Mouse (Mus musculus) forebrain, embryonic 14.5 days (tissue): Measurements from ENCODE around the gene Serpinb7. TPM values are rescaled to one million over a fixed set of nuclear protein-coding genes. Genes with fewer than 3 reads are reported as not detected.
A peak's percentile ranks its signal among the peaks of the same experiment; 100 is the strongest.

Source experiments
- ATAC-seq: fragments of 200-750 bp; cut with Nextera tagmentation; 2 replicates; pipeline ENCODE4 v1.8.0; 2017; ENCODE audit warnings: mild to moderate bottlenecking, moderate library complexity
- DNase-seq: peaks from one replicate; pipeline ENCODE4 v3.0.0-alpha.2; 2015; ENCODE audit warnings: low spot score
- H3K27ac ChIP-seq: fragments of 300-500 bp; sonication (generic); 2 replicates; pipeline ENCODE4 v1.5.1; 2014; ENCODE audit warnings: low read depth, mild to moderate bottlenecking, control low read depth, low read length, moderate library complexity
- H3K27me3 ChIP-seq: fragments of 300-500 bp; sonication (generic); replicated peaks from 2 replicates; pipeline ENCODE4 v1.6.1; 2014; ENCODE audit warnings: low read length, control low read depth, mixed read lengths; ENCODE audit not compliant: control insufficient read depth, insufficient read depth
- H3K36me3 ChIP-seq: fragments of 300-500 bp; sonication (generic); 2 replicates; pipeline ENCODE4 v1.6.1; 2014; ENCODE audit warnings: low read length, control low read depth; ENCODE audit not compliant: control insufficient read depth, insufficient read depth
- H3K4me1 ChIP-seq: fragments of 300-500 bp; sonication (generic); 2 replicates; pipeline ENCODE4 v1.6.1; 2014; ENCODE audit warnings: antibody characterized with exemption, low read length, control low read depth; ENCODE audit not compliant: control insufficient read depth, insufficient read depth
- H3K4me2 ChIP-seq: fragments of 300-500 bp; sonication (generic); 2 replicates; pipeline ENCODE4 v1.6.1; 2014; ENCODE audit warnings: mild to moderate bottlenecking, control low read depth, low read length
- H3K4me3 ChIP-seq: fragments of 300-500 bp; sonication (generic); 2 replicates; pipeline ENCODE4 v1.5.1; 2014; ENCODE audit warnings: low read depth, low read length, control low read depth
- H3K9ac ChIP-seq: fragments of 300-500 bp; sonication (generic); 2 replicates; pipeline ENCODE4 v1.6.1; 2014; ENCODE audit warnings: mild to moderate bottlenecking, low read length, control low read depth, moderate library complexity
- H3K9me3 ChIP-seq: fragments of 300-500 bp; sonication (generic); replicated peaks from 2 replicates; pipeline ENCODE4 v1.6.1; 2016; ENCODE audit warnings: low read length, control low read depth, mixed read lengths; ENCODE audit not compliant: control insufficient read depth
- WGBS: fragments of 180-500 bp; shearing (Covaris S2); extraction: QIAGEN DNeasy Blood & Tissue Kit; methylation state at CpG from one replicate; pipeline ENCODE4 v1.1.7; 2014; 5-methylcytosine and 5-hydroxymethylcytosine counted together
- polyA plus RNA-seq: library from polyadenylated mRNA; unstranded; fragments of >200 nt; fragmentation: Nextera tagmentation; extraction: Ambion mirVana; gene quantifications from 2 replicates; pipeline ENCODE4 v1.2.1, GENCODE M21; 2014

Serpinb7 gene
- polyA plus RNA-seq, result not detected in 2 replicates

- Histone ChIP-seq H3K4me2 (no peak within 1 kb of the TSS), H3K36me3 (no peaks in the 10 kb centered on the region), H3K27me3 (no peaks in the 10 kb centered on the region), H3K4me3 (no peak within 1 kb of the TSS), H3K9me3 (no peaks in the 10 kb centered on the region), H3K27ac (no peak within 1 kb of the TSS), H3K9ac (no peak within 1 kb of the TSS), H3K4me1 (no peaks in the 10 kb centered on the region)
- WGBS, result 89% methylated on average over 3 of the region's 3 CpGs
- no peak for DNase-seq
- ATAC-seq, result no peak
Observed at GRCm38 (mm10) chr1:107399355-107399754, at the start of gene Serpinb7. TSS of gene Serpinb7 (plus strand) at chr1:107399655.

GRCm38 (mm10) chr1:107350392-107350791, 49.1 kb upstream of the Serpinb7 start:
- no peak for ATAC-seq
- Histone ChIP-seq H3K4me2 (no peak overlapping the region), H3K36me3 (no peaks in the 10 kb centered on the region), H3K9me3 (no peaks in the 10 kb centered on the region), H3K27ac (no peak overlapping the region), H3K27me3 (no peaks in the 10 kb centered on the region), H3K4me3 (no peak overlapping the region), H3K9ac (no peak overlapping the region), H3K4me1 (no peaks in the 10 kb centered on the region)
- WGBS, result 58% methylated on average over 3 of the region's 3 CpGs
- DNase-seq, result no peak

GRCm38 (mm10) chr1:107351115-107351514, 48.3 kb upstream of the Serpinb7 start:
- no peaks in the 10 kb centered on the region for H3K36me3 ChIP-seq
- H3K4me3 ChIP-seq, result no peak overlapping the region
- no peak for DNase-seq
- no peaks in the 10 kb centered on the region for H3K4me1 ChIP-seq
- H3K4me2 ChIP-seq, result no peak overlapping the region
- no peak for ATAC-seq
- H3K27me3 ChIP-seq, result no peaks in the 10 kb centered on the region
- no peak overlapping the region for H3K27ac ChIP-seq
- H3K9ac ChIP-seq, result no peak overlapping the region
- no peaks in the 10 kb centered on the region for H3K9me3 ChIP-seq
- WGBS, result 78% methylated on average over 2 of the region's 2 CpGs

DNA sequence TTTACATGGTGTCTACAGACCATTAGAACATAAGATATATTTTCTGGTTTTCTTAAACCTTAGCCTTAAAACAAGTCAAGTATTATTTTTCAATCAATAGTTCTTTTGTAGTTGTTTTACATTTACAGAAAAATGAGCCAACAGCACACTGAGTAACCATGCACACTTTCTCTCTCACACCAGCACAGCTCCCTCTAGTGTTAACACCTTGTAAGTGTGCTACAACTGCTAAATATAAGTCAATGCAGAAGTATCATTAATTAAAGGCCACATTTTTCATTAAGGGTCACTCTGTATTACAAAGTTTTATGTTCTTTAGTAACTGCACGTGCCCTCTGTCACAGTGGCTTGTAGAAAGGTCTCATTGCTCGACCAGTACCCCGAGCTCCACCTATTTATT, 46.4 kb upstream of the Serpinb7 start:
- ATAC-seq (no peak), DNase-seq (peak; percentile 5)
- no peak overlapping the region for H3K27ac ChIP-seq
- no peaks in the 10 kb centered on the region for H3K4me1 ChIP-seq
- H3K36me3 ChIP-seq, result no peaks in the 10 kb centered on the region
- no peaks in the 10 kb centered on the region for H3K9me3 ChIP-seq
- no peaks in the 10 kb centered on the region for H3K27me3 ChIP-seq
- no peak overlapping the region for H3K4me2 ChIP-seq
- H3K9ac ChIP-seq, result no peak overlapping the region
- H3K4me3 ChIP-seq, result no peak overlapping the region
- WGBS, result 44% methylated on average over 3 of the region's 3 CpGs

DNA sequence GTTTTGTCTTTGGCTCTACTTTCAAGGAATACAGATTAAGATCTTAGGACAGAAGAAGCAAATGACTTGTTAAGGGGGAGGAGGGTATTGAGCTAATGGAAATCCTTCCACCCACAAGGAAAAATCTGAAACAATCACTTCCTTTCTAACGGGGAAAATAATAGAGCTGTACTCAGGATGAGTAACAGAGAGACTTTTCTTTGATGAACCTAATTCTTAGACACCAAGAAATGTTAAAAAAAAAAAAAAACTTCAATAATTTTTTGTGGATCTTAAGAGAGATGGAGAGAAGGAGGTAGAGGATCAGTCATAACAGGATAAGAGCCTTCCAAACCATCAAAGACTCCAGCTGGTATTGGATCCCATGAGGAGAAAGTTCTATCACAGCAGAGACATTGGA, 38.6 kb upstream of the Serpinb7 start, which contains the start of gene Serpinb11:
Gene Serpinb11 (plus strand): TSS at position 301 of the 400 bp plus-strand sequence.
- DNase-seq (no peak), ATAC-seq (no peak)
- Histone ChIP-seq H3K36me3 (no peaks in the 10 kb centered on the region), H3K27me3 (no peaks in the 10 kb centered on the region), H3K9me3 (no peaks in the 10 kb centered on the region), H3K4me2 (no peak within 1 kb of the TSS), H3K4me3 (no peak within 1 kb of the TSS), H3K27ac (no peak within 1 kb of the TSS), H3K9ac (no peak within 1 kb of the TSS), H3K4me1 (no peaks in the 10 kb centered on the region)
- WGBS, result 30% methylated on average over 1 of the region's 1 CpGs

- H3K36me3 ChIP-seq, result no peaks in the 10 kb centered on the region
- no peak overlapping the region for H3K4me2 ChIP-seq
- H3K27ac ChIP-seq, result no peak overlapping the region
- DNase-seq (no peak), ATAC-seq (no peak)
- no peak overlapping the region for H3K4me3 ChIP-seq
- H3K9ac ChIP-seq, result no peak overlapping the region
- WGBS, result 66% methylated on average over 7 of the region's 7 CpGs
- H3K27me3 ChIP-seq, result no peaks in the 10 kb centered on the region
- no peaks in the 10 kb centered on the region for H3K4me1 ChIP-seq
- no peaks in the 10 kb centered on the region for H3K9me3 ChIP-seq
Observed at GRCm38 (mm10) chr1:107365973-107366372, 33.5 kb upstream of the Serpinb7 start.

- Histone ChIP-seq H3K4me3 (no peak overlapping the region), H3K36me3 (no peaks in the 10 kb centered on the region), H3K4me2 (no peak overlapping the region), H3K9ac (no peak overlapping the region), H3K27ac (no peak overlapping the region), H3K27me3 (no peaks in the 10 kb centered on the region), H3K4me1 (no peaks in the 10 kb centered on the region), H3K9me3 (no peaks in the 10 kb centered on the region)
- WGBS, result 58% methylated on average over 2 of the region's 2 CpGs
- no peak for DNase-seq
- no peak for ATAC-seq
Observed at GRCm38 (mm10) chr1:107368944-107369343, 30.5 kb upstream of the Serpinb7 start.

DNA sequence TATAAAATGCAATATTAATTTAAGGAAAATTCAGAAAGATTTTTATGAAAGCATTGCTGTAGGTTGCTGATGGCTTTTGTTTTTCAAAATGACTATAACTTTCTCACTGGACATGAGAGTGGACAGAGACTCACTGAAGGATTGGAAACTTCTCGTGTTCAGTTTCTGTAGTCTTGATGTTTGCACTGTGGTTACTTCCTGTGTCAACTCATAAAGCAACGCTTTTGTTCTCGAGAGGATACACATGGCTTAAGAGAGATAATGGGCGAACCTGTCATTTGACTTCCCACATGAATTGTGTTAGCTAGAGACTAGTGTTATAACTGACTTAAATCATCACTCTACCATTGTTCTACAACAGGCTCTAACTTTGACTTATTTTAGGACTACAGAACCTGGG, 22.5 kb upstream of the Serpinb7 start:
- Histone ChIP-seq H3K4me2 (no peak overlapping the region), H3K4me1 (no peaks in the 10 kb centered on the region), H3K27me3 (no peaks in the 10 kb centered on the region), H3K9ac (no peak overlapping the region), H3K9me3 (no peaks in the 10 kb centered on the region), H3K27ac (no peak overlapping the region), H3K4me3 (no peak overlapping the region), H3K36me3 (no peaks in the 10 kb centered on the region)
- DNase-seq (no peak), ATAC-seq (no peak)
- 89% methylated on average over 4 of the region's 4 CpGs for WGBS

DNA sequence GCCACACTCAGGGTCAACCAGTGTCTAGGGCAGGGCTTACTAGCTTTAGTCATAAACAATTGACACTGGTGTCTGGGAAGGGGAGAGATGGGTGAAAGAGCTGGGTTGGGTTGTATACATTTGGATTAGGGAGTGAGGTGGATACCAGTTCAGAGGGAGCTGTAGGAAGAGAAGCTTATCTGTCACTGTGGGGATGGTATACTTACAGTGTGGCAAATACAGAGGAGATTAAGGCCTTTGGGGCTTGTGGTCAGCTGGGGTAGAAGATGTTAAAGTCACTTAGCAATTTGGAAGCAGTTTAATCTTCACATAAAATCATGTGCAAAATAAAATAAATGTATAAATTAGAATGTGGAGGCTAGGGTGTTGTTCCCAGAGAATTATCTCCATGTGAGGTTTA, 21.1 kb upstream of the Serpinb7 start:
- Histone ChIP-seq H3K27me3 (no peaks in the 10 kb centered on the region), H3K27ac (no peak overlapping the region), H3K9ac (no peak overlapping the region), H3K9me3 (no peaks in the 10 kb centered on the region), H3K4me2 (no peak overlapping the region), H3K36me3 (no peaks in the 10 kb centered on the region), H3K4me3 (no peak overlapping the region), H3K4me1 (no peaks in the 10 kb centered on the region)
- ATAC-seq, result no peak
- no peak for DNase-seq
